Mouse (Mus musculus) hindbrain, embryonic 14.5 days (tissue): Measurements from ENCODE around the gene Nat8f5. TPM values are rescaled to one million over a fixed set of nuclear protein-coding genes. Genes with fewer than 3 reads are reported as not detected.
"Not testable (repeated sequence)": the region's sequence is repeated elsewhere in the genome, so short reads cannot be mapped to it uniquely, and the experiment has no call there.

Experiments
- ATAC-seq: fragments of 200-750 bp; cut with Nextera tagmentation; 2 replicates; pipeline ENCODE4 v1.8.0; 2017; ENCODE audit warnings: moderate number of reproducible peaks, mild to moderate bottlenecking, moderate TSS enrichment, moderate library complexity; ENCODE audit not compliant: low FRiP score
- DNase-seq: peaks from one replicate; pipeline ENCODE4 v3.0.0-alpha.2; 2015; ENCODE audit warnings: low spot score
- H3K27ac ChIP-seq: fragments of 300-500 bp; sonication (generic); 2 replicates; pipeline ENCODE4 v1.5.1; 2014; ENCODE audit warnings: mild to moderate bottlenecking, moderate library complexity
- H3K27me3 ChIP-seq: fragments of 300-500 bp; sonication (generic); 2 replicates; pipeline ENCODE4 v1.6.1; 2014; ENCODE audit warnings: mild to moderate bottlenecking, low read length, mixed read lengths; ENCODE audit not compliant: control insufficient read depth, insufficient read depth
- H3K36me3 ChIP-seq: fragments of 300-500 bp; sonication (generic); replicated peaks from 2 replicates; pipeline ENCODE4 v1.6.1; 2014; ENCODE audit not compliant: control insufficient read depth, insufficient read depth
- H3K4me1 ChIP-seq: fragments of 300-500 bp; sonication (generic); replicated peaks from 2 replicates; pipeline ENCODE4 v1.6.1; 2014; ENCODE audit warnings: antibody characterized with exemption, low read length, mixed read lengths; ENCODE audit not compliant: control insufficient read depth, insufficient read depth
- H3K4me2 ChIP-seq: fragments of 300-500 bp; sonication (generic); replicated peaks from 2 replicates; pipeline ENCODE4 v1.6.1; 2014; ENCODE audit warnings: mild to moderate bottlenecking, moderate library complexity
- H3K4me3 ChIP-seq: fragments of 300-500 bp; sonication (generic); replicated peaks from 2 replicates; pipeline ENCODE4 v1.5.1; 2014; ENCODE audit warnings: mild to moderate bottlenecking, low read length
- H3K9ac ChIP-seq: fragments of 300-500 bp; sonication (generic); 2 replicates; pipeline ENCODE4 v1.6.1; 2014
- H3K9me3 ChIP-seq: fragments of 300-500 bp; sonication (generic); 2 replicates; pipeline ENCODE4 v1.6.1; 2016; ENCODE audit warnings: low read length; ENCODE audit not compliant: control insufficient read depth
- WGBS: fragments of 180-500 bp; shearing (Covaris S2); extraction: QIAGEN DNeasy Blood & Tissue Kit; methylation state at CpG from one replicate; pipeline ENCODE4 v1.1.7; 2014; 5-methylcytosine and 5-hydroxymethylcytosine counted together
- polyA plus RNA-seq: library from polyadenylated mRNA; unstranded; fragments of >200 nt; fragmentation: Nextera tagmentation; extraction: Ambion mirVana; gene quantifications from 2 replicates; pipeline ENCODE4 v1.2.1, GENCODE M21; 2014

Gene Nat8f5
- polyA plus RNA-seq, 1 experiment from 2014 or later, result not detected

DNA sequence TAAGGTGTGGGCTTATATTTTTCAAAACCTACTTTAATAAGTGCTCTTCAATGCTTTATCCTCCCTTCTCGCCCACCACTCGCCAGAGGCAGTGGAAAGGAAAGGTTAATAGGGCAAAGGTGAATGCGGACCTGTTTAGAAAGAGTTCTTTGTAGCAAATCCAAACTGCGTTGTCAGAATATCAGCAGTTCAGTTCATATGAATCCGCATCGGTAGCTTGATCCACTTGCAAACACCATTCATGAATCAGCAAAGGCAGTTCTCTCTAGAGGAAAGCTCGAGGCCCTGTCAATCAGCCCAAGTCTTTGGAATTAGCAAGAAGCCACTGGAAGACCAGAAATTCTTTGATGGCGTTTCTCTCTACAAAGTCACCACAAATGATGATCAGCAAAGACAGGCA is 17.9 kb upstream of the Nat8f5 start:
- 55% methylated on average over 8 of the region's 8 CpGs for WGBS
- Histone ChIP-seq H3K9ac (no peak overlapping the region), H3K27me3 (no peaks in the 10 kb centered on the region), H3K36me3 (no peaks in the 10 kb centered on the region), H3K4me2 (no peak overlapping the region), H3K9me3 (no peaks in the 10 kb centered on the region), H3K4me1 (no peaks in the 10 kb centered on the region), H3K4me3 (no peak overlapping the region), H3K27ac (no peak overlapping the region)
- ATAC-seq (no peak), DNase-seq (no peak)

DNA sequence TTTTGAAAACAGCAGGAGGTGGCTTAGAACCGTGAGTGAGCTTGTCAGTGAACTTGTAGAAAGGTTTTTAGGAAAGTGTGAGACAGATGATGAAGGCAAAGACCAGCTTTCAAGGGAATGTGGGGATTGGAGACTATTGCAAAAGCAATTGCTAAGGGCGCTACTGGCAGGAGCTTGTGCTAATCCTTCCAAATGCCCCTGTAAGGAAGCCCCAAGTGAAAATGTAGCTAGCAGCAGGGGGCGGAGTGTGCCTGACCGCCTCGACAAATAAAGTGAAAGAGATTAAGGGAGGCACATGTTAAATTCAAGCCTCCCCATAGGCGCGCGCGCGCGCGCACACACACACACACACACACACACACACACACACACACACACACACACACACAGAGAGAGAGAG is 16.5 kb upstream of the Nat8f5 start:
- 18% methylated on average over 9 of the region's 12 CpGs for WGBS
- not testable (repeated sequence) for H3K27me3 ChIP-seq, H3K36me3 ChIP-seq, H3K9ac ChIP-seq, H3K9me3 ChIP-seq, H3K4me3 ChIP-seq, H3K27ac ChIP-seq, ATAC-seq, H3K4me2 ChIP-seq, H3K4me1 ChIP-seq
- DNase-seq, result peak; percentile 45

GRCm38 (mm10) chr6:85836827-85837226 is 16.1 kb upstream of the Nat8f5 start:
- H3K36me3 ChIP-seq, ATAC-seq, H3K9ac ChIP-seq, H3K4me2 ChIP-seq, H3K4me1 ChIP-seq, H3K27me3 ChIP-seq, H3K27ac ChIP-seq, H3K4me3 ChIP-seq, DNase-seq, H3K9me3 ChIP-seq: not testable (repeated sequence)
- WGBS, result 11% methylated on average over 8 of the region's 9 CpGs

DNA sequence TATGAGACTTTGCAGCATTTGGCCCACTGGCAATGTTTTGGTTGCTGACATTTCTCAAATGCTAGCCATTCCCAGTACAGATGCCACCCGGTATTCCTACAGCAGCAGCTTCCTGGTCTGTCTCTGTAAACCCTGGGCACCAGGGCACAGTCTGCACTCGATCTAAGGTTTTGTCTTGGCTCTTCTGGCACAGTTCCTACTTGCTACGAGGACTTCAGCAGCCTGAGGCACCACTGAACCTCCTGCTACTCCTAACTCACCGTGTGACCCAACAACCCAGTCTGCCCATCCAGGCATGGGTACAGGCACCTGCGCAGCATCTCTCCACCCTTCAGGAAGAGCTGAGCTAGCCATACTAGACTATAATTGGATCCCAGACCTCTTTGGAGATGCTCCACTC is 15.3 kb upstream of the Nat8f5 start:
- not testable (repeated sequence) for H3K4me3 ChIP-seq, H3K4me2 ChIP-seq, DNase-seq, H3K9me3 ChIP-seq, ATAC-seq, H3K27ac ChIP-seq, H3K9ac ChIP-seq, H3K36me3 ChIP-seq, H3K4me1 ChIP-seq, H3K27me3 ChIP-seq
- 85% methylated on average over 5 of the region's 5 CpGs for WGBS

DNA sequence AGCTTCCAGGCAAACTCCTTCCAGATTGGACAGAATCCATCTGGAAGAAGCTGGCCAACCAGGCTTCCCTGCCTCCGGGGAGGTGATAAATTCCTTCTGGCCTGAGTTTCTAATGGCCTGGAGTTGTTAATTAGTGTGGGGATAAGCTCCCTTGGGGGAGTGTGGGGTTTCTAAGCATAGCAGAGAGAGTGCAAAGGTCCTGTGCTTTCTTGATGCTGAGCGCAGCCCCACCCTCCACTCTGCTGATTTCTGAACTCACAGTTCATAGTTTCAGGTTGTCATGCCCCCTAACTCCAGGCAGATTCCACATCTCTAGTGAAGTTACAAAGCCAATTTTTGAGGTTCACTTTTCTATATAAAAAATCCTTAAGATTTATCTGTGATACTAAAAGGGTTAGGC is 14.3 kb upstream of the Nat8f5 start:
- H3K27me3 ChIP-seq, H3K4me2 ChIP-seq, H3K36me3 ChIP-seq, H3K9me3 ChIP-seq, ATAC-seq, H3K9ac ChIP-seq, H3K27ac ChIP-seq, H3K4me1 ChIP-seq, DNase-seq, H3K4me3 ChIP-seq: not testable (repeated sequence)
- 76% methylated on average over 1 of the region's 2 CpGs for WGBS

DNA sequence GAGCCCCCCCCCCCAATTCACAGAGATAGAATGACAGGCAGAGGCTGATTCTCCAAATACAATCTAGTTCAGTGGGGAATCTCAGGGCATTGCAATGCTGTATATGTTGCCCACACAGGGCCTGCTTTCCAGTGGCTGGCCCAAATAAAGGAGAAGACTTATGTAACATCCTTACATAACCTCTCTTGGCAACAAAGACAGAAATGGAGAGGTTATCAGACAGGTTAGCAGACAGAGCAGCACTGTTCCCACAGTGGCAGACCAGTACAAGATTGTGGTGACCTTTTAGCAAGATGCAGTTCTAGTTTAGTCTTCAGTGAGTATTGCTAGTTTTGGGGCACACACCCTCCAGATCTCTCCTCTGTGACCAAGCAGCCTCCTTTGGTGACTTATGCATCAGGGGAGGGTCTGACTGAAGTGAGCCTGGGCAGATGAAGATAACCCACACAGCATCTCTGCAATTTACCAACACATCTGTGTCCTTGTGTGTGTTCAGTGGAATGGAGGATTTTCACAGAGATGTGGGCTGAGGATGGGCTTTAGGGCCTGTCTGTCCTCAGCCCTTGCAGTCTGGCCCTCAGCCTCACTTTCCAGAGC is 13.8 kb upstream of the Nat8f5 start:
- not testable (repeated sequence) for H3K9ac ChIP-seq, H3K9me3 ChIP-seq, H3K27ac ChIP-seq, ATAC-seq, H3K4me2 ChIP-seq, H3K4me1 ChIP-seq, H3K27me3 ChIP-seq, H3K36me3 ChIP-seq, DNase-seq, H3K4me3 ChIP-seq

GRCm38 (mm10) chr6:85831796-85832321 is 11.1 kb upstream of the Nat8f5 start, which contains the start of gene Nat8:
TSS of gene Nat8 (minus strand) at chr6:85832082.
- 75% methylated on average over 7 of the region's 7 CpGs for whole genome bisulfite sequencing
- Histone ChIP-seq H3K4me3 (no peak within 1 kb of the TSS), H3K4me2 (no peak within 1 kb of the TSS), H3K9ac (no peak within 1 kb of the TSS), H3K27ac (no peak within 1 kb of the TSS), H3K36me3 (no peaks in the 10 kb centered on the region), H3K9me3 (no peaks in the 10 kb centered on the region), H3K4me1 (no peaks in the 10 kb centered on the region), H3K27me3 (no peaks in the 10 kb centered on the region)
- DNase-seq (no peak), ATAC-seq (no peak)

- no peak for DNase-seq
- Histone ChIP-seq H3K9ac (no peak overlapping the region), H3K4me2 (no peak overlapping the region), H3K4me1 (no peaks in the 10 kb centered on the region), H3K27ac (no peak overlapping the region), H3K36me3 (no peaks in the 10 kb centered on the region), H3K4me3 (no peak overlapping the region), H3K27me3 (no peaks in the 10 kb centered on the region), H3K9me3 (no peaks in the 10 kb centered on the region)
- WGBS, result 85% methylated on average over 1 of the region's 1 CpGs
- no peak for ATAC-seq
Measured at GRCm38 (mm10) chr6:85829462-85829861, 8.7 kb upstream of the Nat8f5 start.

- WGBS, result 94% methylated on average over 2 of the region's 2 CpGs
- no peak overlapping the region for H3K27ac ChIP-seq
- no peak overlapping the region for H3K4me2 ChIP-seq
- ATAC-seq, result no peak
- no peaks in the 10 kb centered on the region for H3K27me3 ChIP-seq
- DNase-seq, result no peak
- H3K9ac ChIP-seq, result no peak overlapping the region
- no peak overlapping the region for H3K4me3 ChIP-seq
- H3K4me1 ChIP-seq, result no peaks in the 10 kb centered on the region
- no peaks in the 10 kb centered on the region for H3K9me3 ChIP-seq
- H3K36me3 ChIP-seq, result no peaks in the 10 kb centered on the region
Measured at GRCm38 (mm10) chr6:85825886-85826285, 5.1 kb upstream of the Nat8f5 start.
